Mouse (Mus musculus): ENCODE data around the gene Btbd18.
A peak's percentile ranks its signal among the peaks of the same experiment; 100 is the strongest.

Gene Btbd18

GRCm38 (mm10) chr2:84703497-84703896, 44.6 kb downstream of the Btbd18 start:
- DNase-seq (ENCODE audit: low spot score in 2 of 2): no peak

GRCm38 (mm10) chr2:84704329-84704728, 45.5 kb downstream of the Btbd18 start:
- no peak for DNase-seq (ENCODE audit: low spot score in 2 of 2)

GRCm38 (mm10) chr2:84705295-84705694, 46.4 kb downstream of the Btbd18 start:
- no peak for DNase-seq (ENCODE audit: low spot score in 2 of 2)

- DNase-seq (ENCODE audit: low spot score in 2 of 2): no peak
Measured at GRCm38 (mm10) chr2:84707523-84707922, 48.6 kb downstream of the Btbd18 start.

GRCm38 (mm10) chr2:84711898-84712297, 53.0 kb downstream of the Btbd18 start:
- no peak for DNase-seq (ENCODE audit: low spot score in 2 of 2)

GRCm38 (mm10) chr2:84714422-84714810, 55.5 kb downstream of the Btbd18 start:
- DNase-seq (ENCODE audit: low spot score in 2 of 2): no peak

- peak; percentile 98 to 99 for DNase-seq (ENCODE audit: low spot score in 2 of 2)
Measured at GRCm38 (mm10) chr2:84714811-84715561, 56.1 kb downstream of the Btbd18 start, which contains the start of gene Zdhhc5. Zdhhc5 (minus strand) TSS chr2:84715180.

GRCm38 (mm10) chr2:84715562-84716361, 56.9 kb downstream of the Btbd18 start:
- DNase-seq (ENCODE audit: low spot score in 2 of 2): peak; percentile 90 to 92

- no peak for DNase-seq (ENCODE audit: low spot score in 2 of 2)
Measured at GRCm38 (mm10) chr2:84716423-84717355, 57.8 kb downstream of the Btbd18 start.

GRCm38 (mm10) chr2:84717357-84717756, 58.5 kb downstream of the Btbd18 start:
- no peak for DNase-seq (ENCODE audit: low spot score in 2 of 2)
